Mouse (Mus musculus) telencephalon, adult 2 months (tissue): Measurements from ENCODE around the gene Ints14.

Source experiments
- DNase-seq: peaks from one replicate; pipeline ENCODE4 v3.0.0-alpha.2; 2011; ENCODE audit warnings: low read depth, low spot score

Ints14 gene

GRCm38 (mm10) chr9:64960117-64960977 lies at the start of gene Ints14:
Gene Ints14 (plus strand): TSS chr9:64960905.
- DNase-seq: peak; percentile 93

DNA sequence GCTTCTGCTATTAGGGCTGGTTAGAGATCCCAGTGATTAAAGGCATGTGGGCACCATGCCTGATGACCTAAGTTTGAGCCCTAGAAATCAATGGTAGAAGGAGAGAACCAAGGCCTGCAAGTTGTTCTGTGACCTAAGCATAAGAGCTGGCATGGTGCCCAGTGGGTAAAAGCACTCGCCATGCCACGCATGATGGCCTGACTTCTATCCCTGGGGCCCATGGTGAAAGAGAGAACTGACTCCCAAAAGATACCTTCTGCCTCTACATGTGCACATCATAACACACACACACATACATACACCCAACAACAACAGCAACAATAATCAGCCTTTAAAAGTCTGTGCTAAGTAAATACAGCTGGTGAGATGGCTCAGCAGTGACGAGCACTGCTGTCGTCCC lies 47.3 kb upstream of the Ints14 start:
- no peak for DNase-seq

DNA sequence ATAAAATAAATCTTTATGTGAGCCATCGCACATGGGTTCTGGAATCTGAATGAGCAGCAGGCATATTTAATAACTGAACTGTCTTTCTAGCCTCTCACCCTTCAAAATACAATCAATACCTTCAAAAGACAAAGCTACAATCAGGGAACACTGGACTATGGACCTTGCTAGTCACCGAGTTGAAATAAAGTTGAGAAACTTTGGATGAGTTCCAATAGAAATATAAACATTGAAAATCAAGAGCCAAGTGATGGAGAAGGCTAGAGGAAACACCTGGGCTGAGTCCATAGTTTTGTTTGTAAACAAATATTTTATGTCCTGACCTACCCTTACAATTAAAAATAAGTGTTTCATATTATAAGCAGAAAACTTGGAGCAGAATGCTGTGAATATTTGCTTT lies 46.7 kb upstream of the Ints14 start:
- DNase-seq: no peak

DNA sequence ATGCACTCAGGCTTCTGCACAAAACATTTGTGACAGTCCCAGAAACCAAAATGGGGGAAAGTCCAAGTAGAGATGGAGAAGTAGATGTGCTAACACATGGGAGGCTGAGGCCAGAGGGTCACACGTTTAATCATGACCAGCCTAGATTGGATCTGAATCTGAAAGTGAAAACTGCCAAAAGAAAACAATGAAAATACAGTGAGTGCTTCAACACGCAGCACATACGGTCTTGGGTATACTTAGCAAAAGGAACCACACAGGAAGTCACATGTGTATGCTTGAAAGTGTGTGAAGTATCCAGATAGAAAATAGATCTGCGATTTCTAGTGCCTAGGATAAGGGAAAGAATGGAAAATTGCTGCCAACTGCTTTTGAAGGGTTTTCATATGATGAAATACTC lies 46.1 kb upstream of the Ints14 start:
- no peak for DNase-seq

- no peak for DNase-seq
These were observed 42.1 kb upstream of the Ints14 start for GRCm38 (mm10) chr9:64918560-64918959.

DNA sequence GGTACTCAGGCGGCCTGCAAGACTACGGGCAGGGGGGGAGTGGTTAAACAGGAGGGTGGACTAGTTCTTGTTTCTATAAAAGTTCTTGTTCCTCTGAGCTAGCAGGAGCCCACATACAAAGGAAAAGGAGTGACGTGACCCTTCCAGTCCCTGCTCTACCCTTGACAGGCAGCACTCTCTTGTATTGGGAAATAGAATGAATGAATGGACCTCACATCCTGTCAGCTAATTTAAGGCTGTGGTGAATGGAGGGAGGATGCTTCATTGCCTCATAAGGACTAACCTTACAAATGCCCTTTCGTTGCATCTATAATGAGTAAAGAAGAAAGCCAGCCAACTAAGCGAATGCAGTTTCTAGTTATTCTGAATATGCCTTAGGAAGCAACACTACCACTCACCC lies 34.9 kb upstream of the Ints14 start:
- DNase-seq: no peak

DNA sequence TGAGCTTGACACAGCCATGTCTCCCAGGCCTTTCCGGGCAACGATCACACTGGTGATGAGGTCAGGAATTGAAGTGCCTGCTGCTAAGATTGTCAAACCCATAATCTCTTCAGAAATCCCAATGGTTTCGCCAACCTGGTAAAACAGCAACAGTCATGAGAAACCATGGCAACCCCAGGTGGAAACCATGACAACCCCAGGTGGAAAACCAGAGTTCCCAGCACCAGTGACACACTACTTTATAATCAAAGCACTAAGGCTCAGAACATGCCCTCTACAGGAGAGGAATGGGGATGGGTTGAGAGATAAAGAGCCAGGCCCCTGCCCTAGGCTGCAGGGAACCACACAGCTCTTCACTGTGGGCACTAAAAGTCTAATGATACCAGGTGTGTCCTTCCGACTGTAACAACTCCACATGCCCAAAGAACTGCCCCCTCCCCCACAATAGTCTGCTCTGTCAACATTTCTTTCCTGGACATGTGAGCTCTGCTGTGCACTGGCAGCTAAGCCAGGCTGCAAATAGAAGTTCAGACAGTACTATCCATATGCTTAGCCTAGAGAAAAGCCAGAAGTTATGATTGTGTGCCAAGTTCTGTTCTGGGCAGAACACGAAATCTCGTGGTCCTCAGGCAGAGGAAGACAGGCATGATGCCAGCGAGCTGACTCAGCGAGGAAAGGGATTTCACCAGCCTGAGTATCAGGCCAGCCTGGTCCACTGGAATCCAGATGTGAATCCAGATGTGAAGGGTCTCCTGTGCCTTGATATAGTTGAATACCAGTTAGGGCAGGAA lies 34.3 kb upstream of the Ints14 start:
- DNase-seq: peak; percentile 89

- DNase-seq: no peak
These were observed 30.4 kb upstream of the Ints14 start for GRCm38 (mm10) chr9:64930256-64930655.

GRCm38 (mm10) chr9:64931751-64932610 lies 28.7 kb upstream of the Ints14 start:
- DNase-seq: no peak

DNA sequence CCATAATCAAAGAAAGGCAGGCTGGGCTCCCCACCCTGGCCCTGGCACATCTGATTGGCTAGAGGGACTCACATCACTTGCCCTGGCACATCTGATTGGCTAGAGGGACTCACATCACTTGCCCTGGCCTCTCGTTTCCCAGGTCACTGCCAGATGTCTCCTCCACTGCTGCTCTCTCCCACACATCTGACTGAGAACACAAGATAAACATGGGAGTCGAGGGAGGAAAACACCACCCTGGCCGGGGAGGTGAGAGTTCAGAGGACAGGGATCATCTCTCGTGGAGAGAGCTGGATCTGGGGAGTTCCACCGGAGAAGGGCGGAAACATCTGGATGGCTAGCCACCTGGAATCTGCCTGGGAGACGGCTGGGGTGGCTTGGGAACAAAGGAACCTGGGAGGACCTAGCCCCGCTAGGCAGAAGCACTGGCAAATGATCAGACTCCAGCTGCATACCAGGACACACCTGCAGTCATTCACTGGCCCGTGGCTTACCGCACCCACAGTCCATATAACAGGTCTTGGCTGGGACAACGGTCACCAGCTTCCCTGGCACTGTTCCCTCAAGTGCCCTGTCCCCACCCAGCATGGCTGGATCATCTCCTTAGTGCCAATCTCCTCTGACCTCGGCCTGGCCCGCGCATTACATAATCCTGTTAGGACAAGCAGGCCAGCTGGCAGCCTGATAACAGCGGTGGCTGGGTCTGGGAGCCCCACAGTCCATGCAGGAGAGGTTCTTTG lies 26.5 kb upstream of the Ints14 start:
- DNase-seq: no peak

DNA sequence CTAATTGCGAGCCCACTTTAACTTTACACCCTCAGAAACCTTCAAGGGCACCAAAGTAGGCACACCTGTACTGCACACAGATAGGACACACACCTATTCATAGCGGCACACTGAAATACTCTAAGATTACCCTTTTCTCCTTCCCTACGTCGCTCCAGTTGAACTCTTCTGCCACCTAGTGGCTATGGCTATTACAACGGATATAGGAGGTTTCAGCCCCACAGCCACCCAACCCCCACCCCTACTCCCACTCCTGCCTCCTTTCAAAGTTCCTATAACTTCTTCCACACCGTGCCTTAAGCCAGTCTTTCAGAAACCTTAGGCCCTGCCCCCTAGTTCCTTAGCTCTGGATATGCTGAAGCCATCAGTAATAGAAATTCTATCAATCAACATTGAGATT lies 24.2 kb upstream of the Ints14 start:
- no peak for DNase-seq

- no peak for DNase-seq
These were observed 23.2 kb upstream of the Ints14 start for GRCm38 (mm10) chr9:64937491-64937890.

DNA sequence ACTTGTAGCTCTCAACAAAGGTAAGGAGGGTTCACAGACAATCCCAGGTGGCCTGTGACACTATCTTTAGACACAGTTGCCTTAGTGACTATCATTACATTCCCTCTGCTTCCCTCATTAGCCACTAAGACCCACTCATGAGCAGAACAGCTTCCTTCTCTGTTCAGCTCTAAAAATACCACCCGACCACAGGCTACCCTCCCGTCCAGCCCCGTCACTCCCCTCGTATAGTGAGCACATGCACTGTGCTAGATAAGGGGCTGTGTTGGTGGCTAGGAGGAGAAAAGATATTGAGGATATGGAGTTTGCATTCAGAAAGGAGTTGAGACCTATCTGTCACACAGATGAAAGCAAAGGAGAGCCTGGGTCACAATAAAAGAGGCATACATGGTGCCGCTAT lies 22.2 kb upstream of the Ints14 start:
- no peak for DNase-seq

DNA sequence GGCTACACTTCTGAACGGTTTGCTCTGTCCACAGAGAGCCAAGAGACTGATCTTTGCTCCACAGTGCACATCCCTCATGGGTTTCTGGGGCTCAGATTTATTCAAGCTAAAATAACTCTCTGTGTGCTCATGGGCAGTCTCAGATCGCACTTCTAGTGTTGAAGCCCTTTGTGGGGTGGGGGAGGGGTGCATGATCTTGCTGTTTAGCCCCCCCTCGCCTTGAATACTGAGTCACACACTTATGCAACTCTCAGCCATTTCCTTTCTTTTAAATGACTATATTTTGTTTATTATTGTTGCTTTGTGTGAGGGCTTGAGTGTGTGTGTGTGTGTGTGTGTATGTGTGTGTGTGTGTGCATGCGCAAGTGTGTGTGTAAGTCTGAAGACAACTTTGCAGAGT lies 21.4 kb upstream of the Ints14 start:
- no peak for DNase-seq

DNA sequence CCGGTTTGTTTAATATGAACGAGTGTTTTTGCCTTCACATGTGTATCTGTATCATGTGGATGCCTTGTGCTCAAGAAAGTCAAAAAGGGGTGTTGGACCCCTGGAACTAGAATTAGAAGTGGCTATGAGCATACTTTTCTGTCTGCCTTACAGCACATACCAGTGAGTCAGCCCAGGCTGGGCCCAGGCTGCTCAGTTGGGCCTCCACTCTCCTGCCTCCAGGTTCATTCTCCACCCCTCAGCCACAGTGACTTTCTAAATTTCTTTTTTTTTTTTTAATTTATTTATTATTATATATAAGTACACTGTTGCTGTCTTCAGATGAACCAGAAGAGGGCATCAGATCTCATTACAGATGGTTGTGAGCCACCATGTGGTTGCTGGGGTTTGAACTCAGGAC lies 20.9 kb upstream of the Ints14 start:
- DNase-seq: no peak

DNA sequence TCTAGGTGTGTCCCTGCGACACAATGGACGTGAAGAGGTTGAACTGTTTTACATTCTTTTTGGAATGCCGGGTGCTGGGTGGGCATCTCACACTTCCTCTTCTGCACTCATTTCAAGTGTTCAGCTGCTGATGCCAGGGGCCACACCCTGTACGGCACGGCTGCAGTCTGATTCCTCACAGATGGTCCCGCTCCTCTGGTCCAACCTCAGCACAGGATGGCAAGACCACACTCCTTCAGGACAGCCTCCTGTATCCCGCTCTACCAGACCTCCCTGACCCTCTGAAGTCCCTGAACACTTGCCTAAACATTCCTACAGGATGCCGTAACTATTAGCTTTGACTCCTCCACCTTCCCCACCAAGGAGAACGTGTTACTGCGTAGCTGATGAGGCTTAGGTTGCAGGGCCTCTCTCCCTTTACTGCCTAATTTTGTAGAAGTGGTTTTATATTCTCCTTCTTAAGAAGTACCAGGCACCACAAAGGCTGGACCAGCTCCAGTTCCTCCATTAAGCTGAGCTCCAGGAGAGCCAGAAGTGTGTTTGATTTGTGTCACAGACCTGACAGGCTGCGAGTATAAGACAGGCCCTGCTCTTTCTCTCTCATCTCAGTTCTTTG lies 19.9 kb upstream of the Ints14 start:
- DNase-seq: no peak

GRCm38 (mm10) chr9:64941650-64942049 lies 19.1 kb upstream of the Ints14 start:
- DNase-seq: no peak

DNA sequence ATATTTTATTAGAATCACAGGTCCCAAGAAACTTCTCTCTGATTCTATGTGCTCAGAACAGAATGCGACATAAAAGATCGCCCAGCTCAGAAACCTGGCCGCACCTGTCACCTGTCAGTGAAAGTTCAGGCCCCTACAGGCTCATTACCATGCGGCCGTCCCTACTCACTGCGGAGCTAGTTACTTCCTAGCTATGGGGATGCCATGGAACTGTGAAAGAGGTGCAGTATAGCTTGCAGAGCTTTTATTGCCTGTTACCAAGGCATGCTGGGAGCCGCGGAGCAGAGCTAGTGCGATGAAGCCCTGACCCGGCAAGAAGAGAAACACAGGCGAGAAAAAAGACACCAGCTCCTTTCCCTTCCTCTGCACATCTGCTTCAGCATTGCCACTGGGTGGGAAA lies 16.7 kb upstream of the Ints14 start:
- no peak for DNase-seq

DNA sequence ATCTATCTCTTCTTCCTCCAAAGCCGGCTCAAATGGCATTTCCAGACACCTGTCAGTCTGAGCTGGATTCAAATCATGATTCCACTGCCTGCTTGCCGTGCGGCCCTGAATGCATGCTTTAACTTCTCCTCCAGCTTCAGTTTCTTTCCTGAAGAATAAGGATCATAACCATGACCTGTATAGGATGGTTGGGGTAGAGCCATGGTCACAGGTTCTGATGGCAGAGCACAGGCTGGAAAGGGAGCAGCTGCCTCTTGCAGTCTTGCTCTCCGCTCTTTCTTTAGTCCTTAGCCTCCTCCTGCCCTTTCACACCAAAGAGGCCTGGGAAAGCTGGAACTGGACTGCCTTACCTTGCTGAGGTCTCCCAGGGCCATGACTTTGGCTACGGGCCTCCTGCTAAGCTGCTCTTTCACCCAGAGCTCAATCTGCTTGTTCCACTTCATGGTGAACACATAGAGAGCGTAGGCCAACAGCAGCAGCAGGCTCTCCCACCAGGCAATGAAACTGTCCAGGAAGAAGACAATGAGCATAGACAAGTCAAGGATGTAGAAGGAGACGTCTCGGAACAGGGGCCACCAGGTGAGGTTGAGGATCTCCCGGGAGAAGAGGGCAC lies 13.1 kb upstream of the Ints14 start:
- DNase-seq: no peak

GRCm38 (mm10) chr9:64951161-64951657 lies 9.5 kb upstream of the Ints14 start, which contains the start of gene Slc24a1:
Gene Slc24a1 (minus strand): TSS chr9:64951607.
- no peak for DNase-seq
